Mouse (Mus musculus) limb, embryonic 10.5 days (tissue): ENCODE measurements around the gene Txnl4b. TPM values are rescaled to one million over a fixed set of nuclear protein-coding genes. Genes with fewer than 3 reads are reported as not detected.

ENCODE experiments used
- DNase-seq: peaks from one replicate; pipeline ENCODE4 v3.0.0-alpha.2; 2017; ENCODE audit warnings: low spot score
- H3K27ac ChIP-seq: fragments of 300-500 bp; sonication (generic); 2 replicates; pipeline ENCODE4 v1.5.1; 2016; ENCODE audit warnings: mild to moderate bottlenecking
- H3K27me3 ChIP-seq: fragments of 300-500 bp; sonication (generic); 2 replicates; pipeline ENCODE4 v1.6.1; 2016; ENCODE audit warnings: low read depth, mild to moderate bottlenecking; ENCODE audit not compliant: poor library complexity, severe bottlenecking
- H3K36me3 ChIP-seq: fragments of 300-500 bp; sonication (generic); 2 replicates; pipeline ENCODE4 v1.6.1; 2016; ENCODE audit warnings: mild to moderate bottlenecking, moderate library complexity
- H3K4me1 ChIP-seq: fragments of 300-500 bp; sonication (generic); 2 replicates; pipeline ENCODE4 v1.6.1; 2016
- H3K4me3 ChIP-seq: fragments of 300-500 bp; sonication (generic); 2 replicates; pipeline ENCODE4 v1.5.1; 2016; ENCODE audit warnings: mild to moderate bottlenecking, moderate library complexity
- H3K9me3 ChIP-seq: fragments of 300-500 bp; sonication (generic); replicated peaks from 2 replicates; pipeline ENCODE4 v1.6.1; 2016; ENCODE audit warnings: mild to moderate bottlenecking
- WGBS: fragments of 180-500 bp; shearing (Covaris S2); methylation state at CpG from one replicate; pipeline ENCODE4 v1.1.7; 2016; 5-methylcytosine and 5-hydroxymethylcytosine counted together
- polyA plus RNA-seq: library from polyadenylated mRNA; unstranded; fragments of >200 nt; fragmentation: Nextera tagmentation; extraction: Ambion mirVana; gene quantifications from 2 replicates; pipeline ENCODE4 v1.2.1, GENCODE M21; 2016

Gene Txnl4b
- polyA plus RNA-seq, 1 experiment from 2014 or later = 26.2 TPM

GRCm38 (mm10) chr8:109578900-109579301 lies 13.2 kb downstream of the Txnl4b start, which contains the start of gene Hp:
TSS of gene Hp (minus strand) at chr8:109579172.
- H3K27ac ChIP-seq = no peak within 1 kb of the TSS
- H3K27me3 ChIP-seq = no peaks in the 10 kb centered on the region
- H3K4me1 ChIP-seq = no peaks in the 10 kb centered on the region
- no peaks in the 10 kb centered on the region for H3K36me3 ChIP-seq
- DNase-seq = no peak
- H3K4me3 ChIP-seq = no peak within 1 kb of the TSS
- 78% methylated on average over 8 of the region's 8 CpGs for WGBS
- no peaks in the 10 kb centered on the region for H3K9me3 ChIP-seq

GRCm38 (mm10) chr8:109584293-109584692 lies 18.6 kb downstream of the Txnl4b start:
- H3K27me3 ChIP-seq = no peaks in the 10 kb centered on the region

GRCm38 (mm10) chr8:109584830-109585229 lies 19.1 kb downstream of the Txnl4b start:
- Histone ChIP-seq H3K4me1 (no peaks in the 10 kb centered on the region), H3K9me3 (no peaks in the 10 kb centered on the region), H3K27me3 (no peaks in the 10 kb centered on the region), H3K4me3 (no peak overlapping the region), H3K36me3 (no peaks in the 10 kb centered on the region), H3K27ac (no peak overlapping the region)
- WGBS = 80% methylated on average over 3 of the region's 3 CpGs
- DNase-seq = no peak

More at GRCm38 (mm10) chr8:109584293-109584692, 18.6 kb downstream of the Txnl4b start:
- WGBS = 85% methylated on average over 4 of the region's 4 CpGs
- H3K9me3 ChIP-seq = no peaks in the 10 kb centered on the region
- H3K27ac ChIP-seq = no peak overlapping the region
- H3K4me1 ChIP-seq = no peaks in the 10 kb centered on the region
- DNase-seq = no peak
- no peak overlapping the region for H3K4me3 ChIP-seq
- H3K36me3 ChIP-seq = no peaks in the 10 kb centered on the region

GRCm38 (mm10) chr8:109585652-109586051 lies 20.0 kb downstream of the Txnl4b start:
- H3K4me1 ChIP-seq = no peaks in the 10 kb centered on the region
- no peak overlapping the region for H3K4me3 ChIP-seq
- no peaks in the 10 kb centered on the region for H3K36me3 ChIP-seq
- no peak overlapping the region for H3K27ac ChIP-seq
- H3K27me3 ChIP-seq = no peaks in the 10 kb centered on the region
- no peak for DNase-seq
- no peaks in the 10 kb centered on the region for H3K9me3 ChIP-seq

GRCm38 (mm10) chr8:109586972-109587504 lies 21.3 kb downstream of the Txnl4b start:
- WGBS = 71% methylated on average over 7 of the region's 7 CpGs
- Histone ChIP-seq H3K36me3 (peaks cover 8% of the 10 kb centered on the region), H3K9me3 (no peaks in the 10 kb centered on the region), H3K27me3 (no peaks in the 10 kb centered on the region), H3K27ac (no peak overlapping the region), H3K4me1 (no peaks in the 10 kb centered on the region), H3K4me3 (no peak overlapping the region)
- no peak for DNase-seq

GRCm38 (mm10) chr8:109590901-109591300 lies 25.2 kb downstream of the Txnl4b start:
- peaks cover 46% of the 10 kb centered on the region for H3K36me3 ChIP-seq
- H3K27ac ChIP-seq = no peak overlapping the region
- DNase-seq = no peak
- no peak overlapping the region for H3K4me3 ChIP-seq
- no peaks in the 10 kb centered on the region for H3K27me3 ChIP-seq
- 88% methylated on average over 9 of the region's 9 CpGs for WGBS
- H3K9me3 ChIP-seq = no peaks in the 10 kb centered on the region
- H3K4me1 ChIP-seq = no peaks in the 10 kb centered on the region

- no peak overlapping the region for H3K4me3 ChIP-seq
- H3K36me3 ChIP-seq = peaks cover 49% of the 10 kb centered on the region
- WGBS = 93% methylated on average over 3 of the region's 3 CpGs
- no peaks in the 10 kb centered on the region for H3K4me1 ChIP-seq
- no peak overlapping the region for H3K27ac ChIP-seq
- H3K27me3 ChIP-seq = no peaks in the 10 kb centered on the region
- no peak for DNase-seq
- no peaks in the 10 kb centered on the region for H3K9me3 ChIP-seq
Measured at GRCm38 (mm10) chr8:109591367-109591766, 25.7 kb downstream of the Txnl4b start.

- H3K4me1 ChIP-seq = no peaks in the 10 kb centered on the region
- peaks cover 56% of the 10 kb centered on the region for H3K36me3 ChIP-seq
- no peak overlapping the region for H3K4me3 ChIP-seq
- no peak overlapping the region for H3K27ac ChIP-seq
- 96% methylated on average over 5 of the region's 5 CpGs for WGBS
- H3K9me3 ChIP-seq = no peaks in the 10 kb centered on the region
- no peak for DNase-seq
- no peaks in the 10 kb centered on the region for H3K27me3 ChIP-seq
Measured at GRCm38 (mm10) chr8:109592164-109592563, 26.5 kb downstream of the Txnl4b start.

GRCm38 (mm10) chr8:109593117-109593788 lies 27.6 kb downstream of the Txnl4b start:
- Histone ChIP-seq H3K4me1 (no peaks in the 10 kb centered on the region), H3K4me3 (no peak overlapping the region), H3K9me3 (no peaks in the 10 kb centered on the region), H3K27ac (no peak overlapping the region), H3K27me3 (no peaks in the 10 kb centered on the region), H3K36me3 (peaks cover 63% of the 10 kb centered on the region)
- WGBS = 89% methylated on average over 6 of the region's 6 CpGs
- DNase-seq = no peak

- Histone ChIP-seq H3K4me3 (no peak overlapping the region), H3K27me3 (no peaks in the 10 kb centered on the region), H3K27ac (no peak overlapping the region), H3K4me1 (no peaks in the 10 kb centered on the region), H3K9me3 (no peaks in the 10 kb centered on the region), H3K36me3 (peaks cover 77% of the 10 kb centered on the region)
- DNase-seq = peak; percentile 78
- WGBS = 57% methylated on average over 8 of the region's 8 CpGs
Measured at GRCm38 (mm10) chr8:109595854-109596253, 30.2 kb downstream of the Txnl4b start.

- H3K4me1 ChIP-seq = peaks cover 12% of the 10 kb centered on the region
- H3K27ac ChIP-seq = no peak overlapping the region
- no peak overlapping the region for H3K4me3 ChIP-seq
- DNase-seq = no peak
- H3K36me3 ChIP-seq = peaks cover 43% of the 10 kb centered on the region
- no peaks in the 10 kb centered on the region for H3K9me3 ChIP-seq
- WGBS = 90% methylated on average over 2 of the region's 2 CpGs
- H3K27me3 ChIP-seq = no peaks in the 10 kb centered on the region
Measured at GRCm38 (mm10) chr8:109606725-109607124, 41.0 kb downstream of the Txnl4b start.

GRCm38 (mm10) chr8:109607650-109608049 lies 42.0 kb downstream of the Txnl4b start:
- Histone ChIP-seq H3K27me3 (no peaks in the 10 kb centered on the region), H3K4me3 (peak overlapping the region; percentile 70), H3K9me3 (no peaks in the 10 kb centered on the region), H3K27ac (peak overlapping the region; percentile 88), H3K4me1 (peaks cover 12% of the 10 kb centered on the region), H3K36me3 (peaks cover 34% of the 10 kb centered on the region)
- 18% methylated on average over 12 of the region's 12 CpGs for WGBS
- peak; percentile 37 for DNase-seq

GRCm38 (mm10) chr8:109608271-109609152 lies 42.8 kb downstream of the Txnl4b start, which contains the start of gene Dhodh:
TSS of gene Dhodh (minus strand) at chr8:109608673.
- WGBS = under 1% methylated on average over 42 of the region's 42 CpGs
- Histone ChIP-seq H3K4me3 (peak within 1 kb of the TSS; percentile 70), H3K4me1 (peaks cover 12% of the 10 kb centered on the region), H3K36me3 (peaks cover 25% of the 10 kb centered on the region), H3K27me3 (no peaks in the 10 kb centered on the region), H3K27ac (peak within 1 kb of the TSS; percentile 88), H3K9me3 (no peaks in the 10 kb centered on the region)
- peak; percentile 95 for DNase-seq
